Mouse (Mus musculus): ENCODE measurements around the gene BC061237.
"Not testable (repeated sequence)": the region's sequence is repeated elsewhere in the genome, so short reads cannot be mapped to it uniquely, and the experiment has no call there.

The BC061237 gene

GRCm38 (mm10) chr14:44492163-44492562, at the start of gene BC061237:
TSS of gene BC061237 (plus strand) at chr14:44492463.
- DNase-seq (ENCODE audit: extremely low spot score, low spot score): not testable (repeated sequence)

- not testable (repeated sequence) for DNase-seq (ENCODE audit: extremely low spot score, low spot score)
These were observed 25.7 kb downstream of the BC061237 start, which contains the start of gene Gm17093 for GRCm38 (mm10) chr14:44517976-44518375. TSS of gene Gm17093 (plus strand) at chr14:44518276.

GRCm38 (mm10) chr14:44547961-44548360, 55.7 kb downstream of the BC061237 start:
- DNase-seq (ENCODE audit: extremely low spot score, low spot score): not testable (repeated sequence)
